Mouse (Mus musculus) left cerebral cortex, postnatal 4 days (tissue): ENCODE data around the gene Itsn1. TPM values are rescaled to one million over a fixed set of nuclear protein-coding genes. Genes with fewer than 3 reads are reported as not detected.

Source experiments
- DNase-seq: peaks from one replicate; pipeline ENCODE4 v3.0.0-alpha.2; 2022
- intact Hi-C: fragments of 180-260 bp; cut with DNase I; formaldehyde crosslinking; loops from one replicate; pipeline ENCODE4 v1.15.1; 2025
- total RNA-seq, 2 experiments: library from RNA; stranded (reverse); gene quantifications; 2 replicates each; pipeline ENCODE4 v1.2.3; 2021

Itsn1 gene
- total RNA-seq, 2 experiments from 2014 or later, result 200 to 212 TPM

GRCm38 (mm10) chr16:91765121-91765815 lies 36.2 kb downstream of the Itsn1 start:
- no peak for DNase-seq
- intact Hi-C loops, result no loop called here

- DNase-seq, result no peak
- intact Hi-C loops, result no loop called here
Measured at GRCm38 (mm10) chr16:91765816-91766210, 36.7 kb downstream of the Itsn1 start.

- intact Hi-C loops, result no loop called here
- DNase-seq, result peak; percentile 51
Measured at GRCm38 (mm10) chr16:91767165-91767701, 38.2 kb downstream of the Itsn1 start.

- DNase-seq, result no peak
- intact Hi-C loops, result no loop called here
Measured at GRCm38 (mm10) chr16:91768586-91768985, 39.5 kb downstream of the Itsn1 start.

DNA sequence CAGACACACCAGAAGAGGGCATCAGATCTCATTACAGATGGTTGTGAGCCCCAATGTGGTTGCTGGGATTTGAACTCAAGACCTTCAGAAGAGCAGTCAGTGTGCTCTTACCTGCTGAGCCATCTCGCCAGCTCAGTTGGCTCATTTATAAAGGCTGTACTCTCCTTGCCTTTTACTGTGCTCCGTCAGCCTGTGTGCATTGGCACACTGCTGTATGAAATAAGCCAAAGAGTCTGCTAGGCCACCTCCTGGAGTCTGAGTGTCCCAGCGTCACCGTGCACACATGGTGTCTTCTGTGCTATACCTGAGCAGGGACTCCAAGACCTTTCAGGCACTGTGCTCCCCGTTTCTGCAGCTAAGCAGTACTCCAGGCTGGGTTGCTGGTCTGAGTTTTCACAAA lies 40.8 kb downstream of the Itsn1 start:
- intact Hi-C loops, result no loop called here
- no peak for DNase-seq

DNA sequence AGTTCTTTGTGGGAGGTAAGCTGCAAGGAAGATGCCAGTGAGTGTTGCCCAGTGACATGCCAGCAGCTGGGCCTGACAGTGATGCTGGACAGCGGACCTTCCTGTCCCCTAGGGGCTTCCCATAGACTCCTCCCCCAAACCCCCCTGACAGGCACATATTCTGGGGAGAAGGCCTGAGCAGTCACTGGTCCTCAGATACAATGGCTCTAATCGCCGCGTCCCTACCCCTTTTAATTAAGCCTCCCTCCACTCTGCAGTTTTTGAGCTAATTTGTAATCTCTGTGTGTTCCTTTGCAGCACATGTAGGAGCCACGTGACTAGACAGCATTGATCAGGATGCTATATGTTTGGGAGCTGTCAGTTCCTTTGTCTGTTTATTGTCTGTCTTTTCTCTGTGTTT lies 41.6 kb downstream of the Itsn1 start:
- intact Hi-C loops, result no loop called here
- DNase-seq, result peak; percentile 31

DNA sequence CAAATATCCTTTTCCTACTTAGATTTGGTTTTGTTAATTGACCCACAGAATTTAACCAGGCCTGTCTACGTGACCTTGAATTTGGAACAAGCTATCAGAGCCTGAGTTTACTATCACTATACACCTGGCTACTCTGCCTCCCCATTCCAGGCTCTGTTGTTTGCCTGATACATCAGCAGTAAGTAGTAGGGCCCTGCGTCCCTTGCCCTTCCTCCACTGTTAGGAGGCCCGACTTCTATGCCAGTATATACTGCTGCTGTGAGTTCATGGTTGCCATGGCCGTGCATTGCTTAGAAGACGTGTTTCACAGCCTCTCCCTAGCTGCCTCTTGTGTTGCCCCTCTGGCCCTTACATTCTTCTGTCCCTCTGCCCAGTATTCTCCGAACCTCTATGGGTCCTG lies 42.3 kb downstream of the Itsn1 start:
- DNase-seq, result no peak
- intact Hi-C loops, result no loop called here

DNA sequence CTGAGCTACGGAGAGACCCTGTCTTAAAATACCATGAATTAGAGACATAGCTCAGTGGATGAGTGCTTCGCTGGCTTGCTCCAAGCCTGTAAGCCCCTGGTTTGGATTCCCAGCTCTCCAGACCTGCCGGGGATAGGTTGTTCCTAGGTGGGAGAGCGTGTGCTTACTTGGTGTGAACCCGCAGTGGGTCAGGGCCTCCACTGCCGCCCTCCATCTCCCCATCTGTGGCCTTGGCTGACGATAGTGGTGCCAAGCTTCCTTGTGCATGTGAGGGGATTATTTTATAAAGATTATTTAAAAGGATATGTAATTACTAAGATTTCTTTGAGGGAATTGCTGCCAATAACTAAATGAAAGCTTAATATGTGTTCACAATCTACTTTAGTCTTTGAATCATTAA lies 43.5 kb downstream of the Itsn1 start:
- intact Hi-C loops, result no loop called here
- DNase-seq, result no peak

DNA sequence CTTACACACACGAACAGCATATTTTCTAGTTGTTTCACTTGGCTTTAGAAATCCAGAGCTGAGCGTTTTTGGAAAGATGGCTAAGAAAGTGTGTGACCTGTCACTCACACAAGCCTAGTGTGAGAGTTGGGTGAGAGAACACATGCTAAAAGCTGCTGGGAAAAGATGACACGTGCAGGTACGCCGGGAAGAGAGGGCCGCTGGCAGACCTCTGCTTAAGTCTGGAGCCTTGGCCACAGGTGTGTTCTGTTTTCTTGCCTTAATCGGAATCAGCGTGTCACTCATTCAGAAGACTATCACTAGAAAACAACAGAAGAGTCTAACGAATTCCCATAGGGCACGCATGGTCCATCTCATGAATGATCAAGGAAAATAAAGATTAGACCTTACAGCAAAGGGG lies 50.5 kb downstream of the Itsn1 start:
- DNase-seq, result no peak
- intact Hi-C loops, result no loop called here

DNA sequence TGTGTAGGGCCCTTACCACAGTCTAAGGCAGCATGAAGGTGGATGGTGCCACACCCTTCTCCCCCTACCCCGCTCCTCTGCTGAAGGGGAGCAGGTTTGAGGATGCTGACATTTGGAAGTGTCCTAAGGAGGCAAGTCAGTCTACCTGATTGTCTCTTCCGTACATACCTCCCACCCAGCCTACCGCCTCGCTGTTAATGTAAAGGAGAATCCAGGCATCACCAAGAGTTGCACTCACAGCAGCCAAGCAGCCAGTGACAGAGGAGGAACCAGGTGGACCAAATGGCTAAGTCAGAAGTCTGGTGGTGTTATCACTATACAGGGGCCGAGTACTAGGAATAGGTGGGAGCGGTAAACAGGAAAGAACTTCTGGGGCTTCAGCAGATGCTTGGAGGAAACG lies 51.1 kb downstream of the Itsn1 start:
- no peak for DNase-seq
- intact Hi-C loops, result no loop called here

GRCm38 (mm10) chr16:91780826-91781225 lies 51.7 kb downstream of the Itsn1 start:
- no peak for DNase-seq
- intact Hi-C loops, result no loop called here

GRCm38 (mm10) chr16:91783191-91783590 lies 54.1 kb downstream of the Itsn1 start:
- DNase-seq, result no peak
- intact Hi-C loops, result no loop called here

- DNase-seq, result no peak
- intact Hi-C loops, result no loop called here
Measured at GRCm38 (mm10) chr16:91784298-91784697, 55.2 kb downstream of the Itsn1 start.

- peak; percentile 69 for DNase-seq
Measured at GRCm38 (mm10) chr16:91786425-91786824, 57.3 kb downstream of the Itsn1 start.

DNA sequence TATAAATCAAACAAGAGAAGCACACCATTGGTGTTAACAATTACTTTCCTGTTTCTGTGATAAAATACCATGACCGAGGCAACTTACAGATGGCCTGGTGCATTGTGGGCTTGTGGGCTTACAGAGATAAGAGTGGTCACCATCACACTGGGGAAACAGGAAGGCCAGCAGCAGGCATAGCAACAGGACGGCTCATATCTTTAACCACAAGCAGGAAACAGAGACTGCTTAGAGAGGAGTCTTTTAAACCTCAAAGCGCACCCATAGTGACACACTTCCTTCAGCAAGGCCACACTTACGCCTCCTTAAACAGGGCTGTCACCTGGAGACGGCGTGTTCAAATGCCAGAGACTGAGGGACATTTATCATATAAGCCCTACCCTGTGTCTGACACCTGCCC lies 60.6 kb downstream of the Itsn1 start:
- DNase-seq, result no peak
- intact Hi-C loops, result loop anchor here (10.0 kb wide), 1 partner anchor 55 kb away; no protein-coding TSS in a partner anchor

More at GRCm38 (mm10) chr16:91786425-91786824, 57.3 kb downstream of the Itsn1 start:
- intact Hi-C loops, result no loop called here

DNA sequence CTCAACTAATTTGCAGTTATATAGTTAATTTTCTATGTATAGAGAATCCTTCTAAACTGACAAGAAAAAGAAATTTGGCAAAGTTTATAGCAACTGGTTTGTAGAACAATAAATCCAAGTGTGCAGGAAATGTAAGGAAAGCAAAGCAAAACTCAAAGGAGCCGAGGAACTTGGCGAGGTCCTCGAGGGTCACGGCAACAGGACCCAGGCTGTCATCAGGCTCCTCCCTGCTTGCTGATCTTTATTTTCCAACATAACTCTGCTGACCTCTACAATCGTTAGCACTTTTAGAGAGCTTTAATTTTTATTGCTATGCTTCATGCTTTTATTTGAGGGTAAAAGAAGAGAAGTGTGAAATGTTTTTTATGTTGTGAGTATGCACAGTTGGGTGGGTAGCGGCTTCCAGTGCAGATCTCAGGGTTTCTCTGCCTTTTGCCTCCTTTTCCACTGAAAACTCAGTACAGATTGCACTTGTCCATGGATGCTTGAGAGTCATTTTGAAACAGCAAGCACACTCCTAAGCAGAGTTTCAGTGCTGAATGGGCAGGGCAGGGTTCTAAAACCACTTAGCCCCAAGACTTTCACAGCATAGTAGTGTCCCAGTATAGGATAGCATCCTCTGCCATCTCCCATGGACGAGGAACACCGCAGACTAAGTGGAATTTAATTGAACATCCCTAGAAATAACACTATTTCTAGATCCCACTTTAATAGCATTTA lies 63.6 kb downstream of the Itsn1 start:
- intact Hi-C loops, result loop anchor here (10.0 kb wide), 1 partner anchor 58 kb away; no protein-coding TSS in a partner anchor
- DNase-seq, result no peak

GRCm38 (mm10) chr16:91793507-91794278 lies 64.6 kb downstream of the Itsn1 start:
- intact Hi-C loops, result loop anchor here (10.0 kb wide), 1 partner anchor 59 kb away; no protein-coding TSS in a partner anchor
- DNase-seq, result no peak

- DNase-seq, result no peak
- intact Hi-C loops, result loop anchor here (10.0 kb wide), 1 partner anchor 60 kb away; no protein-coding TSS in a partner anchor
Measured at GRCm38 (mm10) chr16:91794306-91794705, 65.2 kb downstream of the Itsn1 start.

DNA sequence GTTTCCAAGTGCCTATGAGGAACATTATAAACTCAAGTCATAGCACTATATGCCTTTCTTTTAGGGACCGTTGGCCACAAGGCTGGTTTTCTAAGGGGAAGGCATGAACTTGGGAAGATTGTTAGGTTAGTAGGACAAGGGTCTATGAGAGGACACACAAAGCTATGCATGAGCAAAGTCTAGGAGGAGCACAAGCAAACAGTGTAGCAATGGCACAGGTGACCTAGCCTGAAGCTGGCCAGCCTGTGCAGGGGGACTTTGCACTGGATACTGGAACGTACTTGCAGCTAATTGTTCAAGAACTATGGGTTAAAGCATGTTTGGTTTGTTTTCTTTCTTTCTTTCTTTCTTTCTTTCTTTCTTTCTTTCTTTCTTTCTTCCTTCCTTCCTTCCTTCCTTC lies 66.0 kb downstream of the Itsn1 start:
- DNase-seq, result no peak
- intact Hi-C loops, result loop anchor here (10.0 kb wide), 1 partner anchor 60 kb away; no protein-coding TSS in a partner anchor

- DNase-seq, result no peak
- intact Hi-C loops, result loop anchor here (10.0 kb wide), 1 partner anchor 61 kb away; no protein-coding TSS in a partner anchor
Measured at GRCm38 (mm10) chr16:91795606-91796005, 66.5 kb downstream of the Itsn1 start.

DNA sequence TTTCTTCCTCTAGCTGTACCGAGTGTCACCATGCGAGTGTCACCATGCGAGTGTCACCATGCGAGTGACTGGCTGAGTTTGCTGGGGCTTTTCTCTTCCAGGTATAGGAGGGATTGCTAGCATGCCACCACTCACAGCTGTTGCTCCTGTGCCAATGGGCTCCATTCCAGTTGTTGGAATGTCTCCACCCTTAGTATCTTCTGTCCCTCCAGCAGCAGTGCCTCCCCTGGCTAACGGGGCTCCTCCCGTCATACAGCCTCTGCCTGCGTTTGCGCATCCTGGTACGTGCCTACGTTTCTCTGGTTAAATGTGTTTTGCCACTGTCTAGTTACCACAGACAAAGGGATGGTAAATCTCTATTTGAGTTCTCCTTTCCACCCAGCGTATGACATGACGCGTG lies 72.3 kb downstream of the Itsn1 start:
- intact Hi-C loops, result no loop called here
- DNase-seq, result no peak
